Mouse (Mus musculus) small intestine, adult 2 months (tissue): ENCODE measurements at regions not wholly inside any gene's neighbourhood (a gene's known extent, or its start where the extent isn't known, plus 50 kb on each side); places are given as distances from the start of the nearest gene placed in this dataset.

Experiments used
- CTCF ChIP-seq: fragments of 200-500 bp; IDR thresholded peaks from 2 replicates; pipeline ENCODE4 v1.5.1; 2012; ENCODE audit warnings: low read depth, mild to moderate bottlenecking, control low read depth, inconsistent platforms, low read length, moderate library complexity, mixed read lengths; ENCODE audit not compliant: insufficient replicate concordance, insufficient read length; ENCODE audit errors: extremely low read depth
- POLR2A ChIP-seq: fragments of 200-500 bp; IDR thresholded peaks from 2 replicates; pipeline ENCODE4 v1.6.1; 2012; ENCODE audit warnings: low read depth, mild to moderate bottlenecking, control low read depth, inconsistent platforms, low read length, moderate library complexity

DNA sequence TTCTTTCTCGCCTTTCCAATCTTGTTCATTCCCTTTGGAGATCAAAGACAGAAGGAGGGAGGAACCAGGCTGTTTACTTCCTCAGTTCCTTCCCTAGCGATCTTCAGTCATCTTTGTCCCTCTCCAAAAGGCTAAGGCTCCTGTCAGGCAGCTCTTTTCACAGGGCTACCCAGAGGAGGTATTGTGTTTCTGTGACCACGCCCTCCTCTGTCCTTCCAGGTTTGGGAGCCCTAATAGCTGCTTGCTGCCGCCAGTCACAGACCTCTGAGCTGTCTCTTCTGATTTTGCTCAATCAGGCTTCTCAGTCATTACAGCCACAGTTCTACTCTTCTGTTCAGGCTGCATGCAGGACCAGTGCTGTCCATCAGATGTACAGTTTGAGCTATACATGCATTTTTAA is 290.9 kb upstream of the 9630041A04Rik start:
- TF ChIP-seq CTCF (no peak), POLR2A (no peak)
